Mouse (Mus musculus): ENCODE measurements around the gene Runx2.

The Runx2 gene

DNA sequence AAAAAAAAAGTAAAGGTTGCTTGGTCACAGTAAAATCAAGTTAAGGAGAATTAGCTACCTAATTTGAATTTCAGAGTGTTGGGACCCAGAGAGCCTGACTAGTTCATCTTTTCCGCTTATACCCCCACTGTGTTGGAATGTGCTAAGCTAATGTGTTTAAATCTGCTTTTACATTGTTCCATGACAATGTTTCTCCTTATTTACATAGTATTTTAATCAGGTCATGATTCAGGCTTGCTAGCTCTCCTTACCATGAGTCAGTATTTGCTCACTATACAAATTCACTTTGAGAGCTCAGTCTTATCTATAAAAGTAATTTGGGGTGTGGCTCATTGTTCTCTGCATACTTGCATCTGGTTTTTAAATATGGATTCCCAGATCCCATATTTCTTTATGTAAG is 47.2 kb downstream of the Runx2 start:
- no peak for DNase-seq

DNA sequence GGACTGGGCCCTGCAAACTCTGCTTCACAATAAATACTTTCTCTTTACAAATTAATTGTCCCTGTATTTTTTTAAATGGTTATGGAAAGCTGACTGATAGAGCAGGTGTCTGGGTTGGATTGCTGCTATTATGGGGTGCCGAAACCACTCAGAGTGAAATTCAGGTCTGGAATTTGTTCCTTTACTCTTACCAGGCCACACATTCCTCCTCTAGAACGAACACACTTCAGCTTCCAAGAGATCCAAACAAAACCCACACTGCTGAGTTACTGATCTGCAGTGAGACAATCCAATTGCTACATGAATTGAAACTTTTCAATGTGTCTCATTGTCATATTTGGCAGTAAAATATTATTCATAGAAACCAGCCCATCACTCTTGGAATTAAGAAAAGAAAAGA is 47.6 kb downstream of the Runx2 start:
- no peak for DNase-seq

DNA sequence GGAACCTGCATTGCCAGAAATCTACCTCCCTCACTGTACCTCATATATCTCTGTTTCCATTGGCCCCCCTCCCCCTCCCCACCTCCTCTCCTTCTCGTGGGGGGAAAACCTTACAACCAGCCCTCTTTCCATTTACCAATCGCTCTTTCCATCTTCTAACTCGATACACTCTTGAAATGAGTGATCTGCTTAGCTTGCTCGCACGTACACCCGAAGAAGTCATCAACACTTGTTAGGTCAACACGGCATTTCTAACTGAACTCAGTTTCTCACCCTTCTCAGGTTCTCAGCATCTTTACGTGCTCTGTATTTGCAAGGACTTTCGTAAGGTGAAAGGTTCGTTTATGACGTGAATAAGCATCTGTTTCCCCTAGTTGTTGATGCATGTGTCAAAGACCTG is 48.3 kb downstream of the Runx2 start:
- DNase-seq: no peak

DNA sequence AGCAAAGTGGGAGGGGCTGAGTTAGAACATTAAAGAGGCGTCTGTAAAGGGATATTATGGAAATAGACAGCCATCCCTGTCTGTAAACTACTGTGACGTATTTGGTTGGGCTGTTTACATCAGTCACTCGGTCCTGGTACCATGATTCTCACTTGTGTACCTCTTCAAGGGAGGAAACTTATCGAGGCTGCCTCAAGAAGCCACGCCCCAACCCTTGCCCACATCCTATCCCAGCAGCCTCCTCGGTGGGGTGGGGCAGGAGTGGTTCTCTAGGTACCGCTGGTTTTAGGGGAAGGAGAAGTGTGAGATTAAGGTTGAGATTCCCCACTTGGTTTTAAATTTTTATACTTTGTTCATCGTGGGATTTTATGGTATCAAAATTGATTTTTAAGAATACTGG is 69.2 kb downstream of the Runx2 start:
- no peak for DNase-seq

DNA sequence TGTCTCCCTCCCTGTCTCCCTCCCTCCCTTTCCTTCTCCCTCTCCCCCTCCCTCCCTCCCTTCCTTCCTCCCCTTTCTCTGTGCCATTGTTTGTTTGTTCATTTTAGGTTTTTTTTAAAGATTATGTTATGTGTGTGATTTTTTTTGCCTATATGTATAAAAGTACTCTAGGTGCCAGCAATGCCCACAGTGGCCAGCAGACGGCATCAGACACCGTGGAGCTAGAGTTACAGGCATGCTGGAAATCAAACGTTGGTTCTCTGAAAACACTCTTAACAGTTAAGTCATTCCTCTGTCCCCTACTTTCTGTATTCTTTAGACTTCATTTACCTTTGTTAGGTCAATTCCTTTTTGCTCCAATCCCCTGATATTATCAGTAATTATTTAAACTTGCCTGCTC is 70.8 kb downstream of the Runx2 start:
- peak in 1 of 2 experiments; percentile 15 for DNase-seq

DNA sequence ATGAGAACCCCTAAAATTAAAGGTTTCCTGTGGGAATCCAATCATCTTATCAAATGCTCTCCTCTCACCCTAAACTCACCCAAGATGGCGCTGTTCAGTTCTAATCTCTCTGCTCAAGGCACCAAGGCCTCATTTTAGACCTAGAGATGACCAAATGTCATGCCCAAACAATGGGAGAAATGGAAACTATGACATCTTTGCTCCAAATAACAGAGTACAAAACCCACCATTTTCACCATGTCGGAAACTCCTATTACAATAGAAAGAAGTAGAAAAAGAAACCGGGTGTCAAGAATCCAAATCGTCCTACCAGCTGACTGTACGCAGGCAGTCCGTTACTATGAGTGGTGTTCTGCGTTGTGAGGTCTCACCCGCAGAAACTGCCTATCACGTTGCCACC is 72.4 kb downstream of the Runx2 start:
- no peak for DNase-seq

DNA sequence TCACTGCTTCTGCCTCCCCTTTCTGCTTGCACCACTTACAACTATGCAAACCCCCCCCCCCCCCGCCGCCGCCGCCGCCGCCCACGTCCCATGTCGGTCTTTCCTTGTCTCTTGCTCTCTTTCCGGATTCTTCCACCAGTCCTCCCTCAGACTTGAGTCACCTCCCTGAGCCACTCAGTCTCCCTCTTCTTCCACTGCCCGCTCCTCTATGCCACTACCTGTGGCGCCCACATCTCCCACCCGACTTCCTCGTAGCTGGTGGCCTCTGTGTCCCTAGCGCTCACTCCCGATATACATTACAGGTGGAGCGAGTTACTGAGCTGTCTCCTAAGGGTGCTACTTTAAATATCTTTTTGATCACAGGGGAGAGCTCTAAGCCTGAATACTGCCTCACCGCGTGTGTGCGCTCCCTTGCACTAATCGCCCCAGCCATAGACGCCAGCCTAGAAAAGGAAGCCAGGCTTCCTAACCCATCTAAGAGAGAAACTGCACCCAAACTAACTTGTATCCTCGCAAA is 76.4 kb downstream of the Runx2 start:
- no peak for DNase-seq

DNA sequence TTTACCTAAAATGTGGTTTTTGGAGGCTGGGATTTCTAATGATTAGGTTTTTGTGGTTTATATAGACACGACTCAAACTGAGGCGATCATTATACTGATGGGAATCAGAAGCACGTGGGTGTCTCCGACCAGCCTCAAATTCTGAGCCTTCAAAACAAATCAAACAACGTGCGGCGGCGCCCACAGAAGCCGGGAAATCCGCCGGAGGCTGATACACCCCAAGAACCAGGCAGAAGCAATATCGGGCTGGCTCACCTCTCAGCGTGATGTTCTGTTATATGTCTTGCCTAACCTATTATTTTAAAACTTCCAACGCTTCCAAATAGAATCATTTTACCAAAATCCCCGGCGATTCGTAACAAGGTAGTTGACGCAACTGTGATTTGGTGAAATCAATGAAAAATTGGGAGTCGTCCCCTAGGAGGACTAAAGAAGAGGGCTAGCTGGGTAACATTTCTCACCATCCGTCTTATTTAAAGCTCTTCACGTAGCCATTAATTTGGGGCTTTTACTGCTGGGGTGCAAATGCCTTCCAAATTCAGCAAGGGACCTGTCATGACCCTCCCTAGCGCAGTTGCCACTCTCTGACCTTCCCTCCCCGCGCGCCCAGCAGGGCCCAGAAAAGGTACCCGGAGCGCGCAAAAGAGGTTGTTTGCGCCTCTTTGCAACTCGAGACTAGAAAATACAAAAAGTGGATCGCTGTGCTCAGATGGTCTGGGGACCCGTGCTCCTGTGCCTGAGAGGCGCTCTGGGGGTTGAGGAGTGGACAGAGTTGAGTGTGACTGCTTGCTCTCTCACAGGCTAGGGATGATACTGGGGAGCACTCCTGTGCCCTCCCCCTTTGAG is 77.1 kb downstream of the Runx2 start:
- peak in 1 of 2 experiments; percentile 12 for DNase-seq

DNA sequence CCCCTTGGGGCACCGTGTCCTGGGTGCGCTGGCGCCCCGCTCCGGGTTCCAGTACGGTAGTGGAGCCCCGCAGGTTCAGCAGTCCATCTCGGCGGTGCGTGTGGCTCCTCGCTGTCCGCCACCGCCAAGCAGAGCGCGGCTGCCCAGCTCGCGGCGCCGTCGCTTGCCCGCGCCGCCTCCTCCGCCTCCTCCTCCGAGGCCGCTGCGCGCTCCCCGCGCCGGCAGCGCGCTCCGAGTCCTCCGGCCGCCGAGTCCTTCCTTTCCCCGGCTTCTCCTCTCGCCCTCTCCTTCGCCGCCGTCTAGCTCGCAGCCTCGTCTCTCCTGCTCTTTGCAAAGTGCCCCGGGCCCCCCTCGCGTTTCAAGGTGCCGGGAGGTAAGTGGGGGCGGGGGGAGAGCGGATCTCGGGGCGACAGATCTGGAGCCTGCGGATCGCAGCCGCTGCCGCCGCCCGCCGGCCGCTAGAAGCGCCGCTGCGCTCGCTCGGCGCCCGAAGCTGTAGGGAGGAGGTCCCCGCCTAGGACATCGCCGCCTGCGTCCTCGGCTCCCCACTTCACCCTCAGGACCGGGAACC is 78.5 kb downstream of the Runx2 start:
- DNase-seq: peak; percentile 48 to 79

DNA sequence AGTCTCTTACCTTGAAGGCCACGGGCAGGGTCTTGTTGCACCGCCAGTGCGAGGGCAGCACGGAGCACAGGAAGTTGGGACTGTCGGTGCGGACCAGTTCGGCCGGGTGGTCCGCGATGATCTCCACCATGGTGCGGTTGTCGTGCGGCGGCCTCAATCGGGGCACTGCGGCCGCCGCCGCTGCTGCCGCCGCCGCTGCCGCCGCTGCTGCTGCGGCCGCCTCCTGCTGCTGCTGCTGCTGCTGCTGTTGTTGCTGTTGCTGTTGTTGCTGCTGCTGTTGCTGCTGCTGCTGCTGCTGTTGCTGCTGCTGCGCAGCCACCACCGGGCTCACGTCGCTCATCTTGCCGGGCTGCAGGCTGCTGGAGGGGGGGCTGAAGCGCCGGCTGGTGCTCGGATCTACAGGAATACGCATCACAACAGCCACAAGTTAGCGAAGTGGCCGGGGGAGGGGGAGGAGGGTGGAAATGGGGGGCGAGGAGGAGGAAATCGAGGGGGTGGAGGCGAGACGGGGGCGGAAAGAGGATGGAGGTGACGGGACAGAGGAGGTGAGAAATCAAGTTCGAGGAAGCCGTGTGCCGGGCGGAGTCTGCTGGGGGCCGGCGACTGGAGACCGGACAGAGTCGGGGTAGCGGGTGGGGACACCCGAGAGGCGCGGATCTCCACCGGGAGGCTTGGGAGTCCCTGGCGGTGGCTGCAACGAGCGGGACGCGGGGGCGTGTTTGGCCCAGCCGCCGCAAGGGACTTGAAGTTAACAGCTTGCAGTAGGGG is 79.2 kb downstream of the Runx2 start:
- DNase-seq: peak; percentile 26 to 55

DNA sequence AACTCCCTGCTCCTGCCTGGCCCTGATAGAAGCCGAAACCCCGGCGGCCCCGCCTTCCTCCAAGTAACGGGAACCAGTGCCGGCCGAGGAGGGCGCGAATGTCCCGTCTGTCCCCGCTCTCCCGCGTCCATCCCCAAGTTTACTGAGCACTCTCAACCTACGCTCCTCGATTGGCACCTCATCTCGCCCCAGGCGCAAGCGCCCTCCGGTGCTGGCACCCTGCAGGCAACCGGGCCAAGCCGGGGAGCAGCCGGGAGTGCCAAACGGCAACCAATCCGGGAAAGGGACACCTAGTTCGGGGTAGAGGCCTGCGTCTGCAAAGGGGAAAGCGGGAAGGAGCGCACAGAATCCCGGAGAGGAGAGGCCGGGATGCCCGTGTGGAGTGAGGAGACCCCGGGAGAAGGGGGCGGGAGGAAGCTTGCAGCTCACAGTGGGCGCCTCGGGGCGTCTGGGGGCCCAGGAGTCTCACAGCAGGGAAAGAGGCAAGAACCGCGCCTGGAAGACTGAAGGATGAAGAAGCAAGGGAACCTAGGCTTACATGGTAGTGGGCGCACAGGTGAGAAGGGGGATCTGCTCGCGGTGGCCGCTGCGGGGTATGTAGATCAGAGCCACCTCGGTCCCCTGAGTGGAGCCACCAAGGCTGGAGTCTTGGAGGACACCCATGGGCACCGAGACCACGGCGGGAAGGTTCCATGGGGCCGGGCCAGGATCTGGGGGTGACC is 79.9 kb downstream of the Runx2 start:
- peak in 1 of 2 experiments; percentile 62 for DNase-seq

DNA sequence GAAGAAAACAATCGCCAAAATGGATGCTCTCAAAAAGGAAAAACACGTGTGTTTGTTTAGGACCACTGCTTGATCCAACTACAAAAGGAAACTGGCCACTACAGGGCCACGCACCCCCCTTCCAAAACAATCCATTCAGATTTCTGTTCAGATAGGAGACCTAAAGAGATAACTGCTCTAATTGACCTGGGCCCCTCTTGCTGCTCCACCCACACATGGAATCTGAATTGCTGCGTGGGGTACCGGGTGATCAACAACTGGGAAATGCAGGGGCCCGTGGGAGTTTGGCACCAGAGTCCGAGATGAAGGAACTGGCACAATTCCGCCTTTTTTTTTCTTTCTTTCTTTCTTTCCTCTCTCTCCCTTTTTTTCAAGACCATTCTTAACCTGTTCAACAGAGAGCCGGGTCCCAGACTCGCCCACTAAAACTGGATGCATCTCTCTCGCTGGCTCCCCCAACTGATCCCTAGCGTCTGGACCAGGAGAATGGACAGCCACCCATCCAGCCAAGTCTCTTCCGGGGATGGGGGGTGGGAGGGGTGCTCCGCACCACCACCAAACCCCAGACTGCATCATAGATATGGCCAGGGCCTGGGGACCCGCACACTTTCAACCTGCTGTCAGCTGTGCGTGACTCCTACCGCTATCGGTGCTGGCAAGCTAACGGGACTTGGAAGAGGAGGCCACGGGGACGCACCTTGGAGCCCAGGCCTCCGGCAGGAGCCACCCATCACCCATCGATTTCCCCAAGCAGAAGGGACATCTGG is 80.9 kb downstream of the Runx2 start:
- DNase-seq: no peak

DNA sequence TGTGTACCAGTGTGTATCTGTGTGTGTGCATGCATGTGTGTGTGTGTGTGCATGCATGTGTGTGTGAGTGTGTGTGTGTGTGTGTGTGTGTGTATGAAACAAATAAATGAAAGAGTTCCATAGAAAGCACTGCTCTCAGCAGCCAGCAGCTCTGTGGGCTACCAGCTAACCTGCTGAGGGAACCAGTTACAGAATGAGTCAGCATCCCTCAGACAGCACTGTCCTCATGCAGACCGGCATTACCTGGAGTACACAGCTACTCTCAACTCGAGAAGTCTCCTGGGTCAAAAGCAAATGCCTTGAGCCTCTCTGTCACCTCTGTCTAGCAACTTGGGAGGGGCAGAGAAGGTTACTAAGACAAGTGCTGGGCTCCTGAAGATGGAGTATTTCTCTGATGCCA is 86.1 kb downstream of the Runx2 start:
- DNase-seq: no peak

DNA sequence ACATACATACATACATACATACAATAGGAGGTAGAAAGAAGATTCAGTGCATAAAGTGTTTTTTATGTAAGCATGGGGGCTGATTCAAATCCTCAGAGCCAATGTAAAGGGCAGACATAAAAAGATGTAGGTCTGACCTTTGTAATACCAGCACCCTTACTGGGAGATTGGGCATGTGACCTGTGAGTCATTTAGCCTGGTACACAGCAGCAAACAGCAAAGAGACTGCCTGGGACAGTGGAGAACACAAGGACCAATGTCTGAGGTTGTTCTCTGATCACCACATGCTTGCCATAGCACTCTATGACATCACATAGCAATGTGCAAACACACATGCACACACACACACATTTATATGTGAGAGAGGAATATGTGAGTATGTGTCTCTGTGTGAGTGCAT is 86.9 kb downstream of the Runx2 start:
- DNase-seq: no peak

DNA sequence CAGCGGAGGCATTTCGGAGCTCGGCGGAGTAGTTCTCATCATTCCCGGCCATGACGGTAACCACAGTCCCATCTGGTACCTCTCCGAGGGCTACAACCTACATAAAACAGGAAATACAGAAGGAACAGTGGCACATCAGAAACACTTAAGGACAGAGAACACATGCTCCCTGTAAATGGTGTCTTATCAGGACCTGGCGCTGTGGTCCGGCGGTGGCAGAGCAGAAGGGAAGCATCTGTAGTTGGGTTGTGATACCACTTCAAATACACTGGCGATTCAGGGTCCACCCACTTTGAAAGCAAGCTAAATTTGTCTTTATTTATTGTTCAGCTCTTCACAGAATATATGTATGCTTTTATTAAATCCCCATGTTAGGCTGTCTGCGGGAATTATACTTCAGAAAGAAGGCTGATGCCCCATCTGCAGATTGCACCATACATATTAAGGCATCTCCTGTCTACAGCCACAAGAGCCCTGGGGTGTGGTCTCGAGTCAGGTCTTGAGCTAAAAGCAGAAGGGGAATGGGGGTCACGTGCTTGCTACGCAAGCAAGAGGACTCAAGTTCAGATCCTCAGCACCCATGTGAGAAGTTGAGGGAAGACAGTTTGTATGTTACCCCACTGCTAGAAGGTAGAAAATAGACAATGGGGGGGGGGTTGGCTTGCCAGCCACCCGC is 89.7 kb downstream of the Runx2 start:
- DNase-seq: no peak

DNA sequence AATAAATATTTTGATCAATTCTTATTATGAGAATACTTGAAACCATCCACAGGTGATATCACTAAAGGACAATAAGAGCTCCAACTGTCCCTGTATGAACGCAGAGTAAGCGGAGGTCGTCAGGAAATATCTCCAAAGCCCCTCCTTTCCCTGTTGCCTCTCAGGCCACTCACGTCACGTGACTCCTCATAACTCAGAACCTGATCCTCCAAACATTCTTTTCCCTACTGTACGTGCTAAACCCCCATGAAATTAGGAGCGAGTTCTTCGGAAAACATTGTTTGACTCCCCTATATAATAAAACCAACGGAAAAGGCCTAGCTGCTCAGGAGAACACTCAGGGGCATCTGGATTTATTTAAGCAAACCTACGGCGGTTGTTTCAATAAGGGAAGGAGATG is 90.3 kb downstream of the Runx2 start:
- DNase-seq: no peak

DNA sequence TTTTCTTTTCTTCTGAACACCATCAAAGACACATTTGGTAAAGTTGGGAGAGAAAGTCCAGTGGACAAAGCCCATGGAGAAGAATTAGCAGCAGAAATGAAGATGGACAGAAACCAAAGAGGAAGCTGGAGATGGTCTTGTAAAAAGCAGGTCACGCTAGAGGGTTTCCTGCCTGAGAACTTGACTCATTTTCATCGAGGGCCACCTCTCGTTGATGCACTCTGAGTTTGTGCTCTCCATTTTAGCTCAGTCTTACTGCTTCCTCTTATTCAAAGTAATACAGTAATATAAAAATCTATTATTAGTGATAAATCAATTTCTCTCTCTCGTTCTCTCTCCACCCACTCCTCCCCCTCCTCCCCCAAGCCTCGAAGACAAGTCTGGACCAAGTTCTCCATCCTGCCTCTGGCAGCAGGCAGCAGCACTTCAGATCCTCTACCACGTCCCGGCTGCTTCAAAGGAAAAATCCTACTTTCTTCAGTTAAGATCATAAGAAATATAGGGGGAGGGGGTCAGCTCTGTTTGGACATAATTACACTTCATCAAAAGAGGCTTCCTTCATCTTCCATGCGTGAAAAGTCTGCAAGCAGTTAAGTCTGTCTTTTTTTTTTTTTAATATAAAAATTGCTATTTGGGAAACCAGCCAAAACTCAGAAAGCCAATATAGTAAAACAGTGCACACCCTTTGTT is 92.3 kb downstream of the Runx2 start:
- DNase-seq: no peak

DNA sequence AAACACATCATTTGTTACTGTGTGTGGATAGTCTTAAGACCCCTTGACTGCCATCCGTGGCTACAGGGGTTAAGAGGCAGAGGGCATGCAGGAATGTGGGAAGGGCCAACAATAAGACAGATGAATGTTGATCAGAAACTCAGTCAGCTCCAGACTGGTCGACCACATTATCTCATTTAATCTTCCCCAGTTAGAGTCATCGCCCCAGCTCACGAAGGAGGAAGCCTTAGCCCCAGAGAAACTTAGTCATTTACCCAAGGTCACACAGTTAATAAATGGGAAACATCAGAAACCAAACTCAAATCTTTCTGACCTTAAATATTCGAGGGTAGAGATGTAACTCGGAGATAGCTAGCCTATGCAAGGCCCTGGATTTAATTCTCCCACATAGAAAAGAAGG is 96.0 kb downstream of the Runx2 start:
- DNase-seq: no peak

DNA sequence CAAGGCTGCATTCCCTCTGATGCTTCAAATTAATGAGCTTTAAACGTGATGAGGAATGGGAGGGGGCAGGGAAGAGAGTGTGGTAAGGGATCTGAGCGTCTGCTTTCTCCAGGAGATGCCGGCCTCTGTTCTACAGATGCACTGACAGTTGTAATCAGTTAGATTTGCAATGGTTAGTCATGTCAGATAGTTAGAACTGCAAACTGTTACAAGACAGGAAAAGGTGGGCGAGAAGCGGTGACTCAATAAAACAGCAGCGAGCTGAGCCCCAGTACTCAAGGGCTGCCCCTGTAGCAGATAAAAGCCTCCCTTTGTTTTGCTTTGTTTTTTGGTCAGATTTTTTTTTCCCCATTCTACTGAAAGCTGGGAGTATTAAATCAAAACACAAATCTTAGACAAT is 96.6 kb downstream of the Runx2 start:
- DNase-seq: no peak

DNA sequence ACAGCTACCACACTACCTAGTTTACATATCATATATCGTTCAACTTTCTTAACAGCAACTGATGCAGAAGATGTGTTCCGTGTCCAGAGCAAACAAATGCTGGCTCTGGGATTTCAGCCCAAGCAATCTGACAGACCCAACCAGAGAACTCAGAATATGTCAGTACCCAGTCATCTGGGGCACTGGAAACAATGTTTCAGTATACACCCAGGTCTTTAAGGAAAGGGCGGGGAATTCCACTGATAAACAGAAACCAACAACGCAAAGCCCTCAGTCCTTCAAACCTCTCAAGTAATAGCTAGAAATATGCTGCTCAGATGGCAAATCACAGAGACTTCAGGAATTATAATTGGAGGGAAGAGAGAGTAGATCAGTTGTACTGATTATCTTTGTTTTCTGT is 100.5 kb downstream of the Runx2 start:
- no peak for DNase-seq

DNA sequence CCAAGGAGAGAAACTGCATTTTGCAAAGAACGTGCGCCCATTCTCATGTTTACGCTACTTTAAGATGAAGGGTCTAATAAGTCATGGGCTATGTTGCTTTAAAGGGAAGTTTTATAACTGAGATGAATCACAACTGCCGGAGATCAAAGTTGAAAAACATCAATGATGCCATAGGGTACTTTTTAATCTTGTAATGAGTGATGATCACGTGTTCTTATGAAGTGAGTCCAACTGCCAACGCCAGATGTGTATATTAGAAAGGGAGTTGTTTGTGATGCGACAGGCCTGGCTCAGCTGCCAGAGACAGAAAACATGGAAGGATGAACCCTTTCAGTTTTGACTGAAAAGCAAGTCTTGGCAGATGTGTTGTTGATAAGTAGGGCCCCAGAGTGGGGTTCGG is 101.2 kb downstream of the Runx2 start:
- DNase-seq: no peak
